Mouse (Mus musculus) heart, postnatal 0 days (tissue): ENCODE data around the gene Yjefn3. TPM values are rescaled to one million over a fixed set of nuclear protein-coding genes. Genes with fewer than 3 reads are reported as not detected.
A peak's percentile ranks its signal among the peaks of the same experiment; 100 is the strongest.

Source experiments
- ATAC-seq: fragments of 200-750 bp; cut with Nextera tagmentation; 2 replicates; pipeline ENCODE4 v1.8.0; 2017; ENCODE audit warnings: low read depth, moderate number of reproducible peaks, moderate library complexity; ENCODE audit not compliant: insufficient read depth
- DNase-seq: peaks from one replicate; pipeline ENCODE4 v3.0.0-alpha.2; 2016; ENCODE audit warnings: low spot score
- H3K27ac ChIP-seq: fragments of 300-500 bp; sonication (generic); 2 replicates; pipeline ENCODE4 v1.5.1; 2014; ENCODE audit warnings: low read depth, mild to moderate bottlenecking
- H3K27me3 ChIP-seq: fragments of 300-500 bp; sonication (generic); 2 replicates; pipeline ENCODE4 v1.6.1; 2014; ENCODE audit warnings: low read length, mixed read lengths; ENCODE audit not compliant: control insufficient read depth, insufficient read depth
- H3K36me3 ChIP-seq: fragments of 300-500 bp; sonication (generic); replicated peaks from 2 replicates; pipeline ENCODE4 v1.6.1; 2014; ENCODE audit warnings: low read length, mixed read lengths; ENCODE audit not compliant: control insufficient read depth, insufficient read depth
- H3K4me1 ChIP-seq: fragments of 300-500 bp; sonication (generic); 2 replicates; pipeline ENCODE4 v1.6.1; 2014; ENCODE audit warnings: antibody characterized with exemption; ENCODE audit not compliant: control insufficient read depth, insufficient read depth
- H3K4me2 ChIP-seq: fragments of 300-500 bp; sonication (generic); 2 replicates; pipeline ENCODE4 v1.6.1; 2014; ENCODE audit warnings: low read depth, mild to moderate bottlenecking, low read length, moderate library complexity
- H3K4me3 ChIP-seq: fragments of 300-500 bp; sonication (generic); 2 replicates; pipeline ENCODE4 v1.5.1; 2014; ENCODE audit warnings: low read depth, low read length
- H3K9ac ChIP-seq: fragments of 300-500 bp; sonication (generic); replicated peaks from 2 replicates; pipeline ENCODE4 v1.6.1; 2014; ENCODE audit warnings: low read depth, low read length, mixed read lengths
- H3K9me3 ChIP-seq: fragments of 300-500 bp; sonication (generic); replicated peaks from 2 replicates; pipeline ENCODE4 v1.6.1; 2016; ENCODE audit warnings: low read length; ENCODE audit not compliant: control insufficient read depth
- CTCF ChIP-seq: IDR thresholded peaks from 2 replicates; pipeline ENCODE4 v1.5.1; 2016; ENCODE audit warnings: antibody characterized with exemption, control low read depth, low read depth
- EP300 ChIP-seq: IDR thresholded peaks from 2 replicates; pipeline ENCODE4 v1.6.1; 2016; ENCODE audit warnings: antibody characterized with exemption, low read depth
- WGBS: fragments of 180-500 bp; shearing (Covaris S2); extraction: QIAGEN DNeasy Blood & Tissue Kit; methylation state at CpG from one replicate; pipeline ENCODE4 v1.1.7; 2014; 5-methylcytosine and 5-hydroxymethylcytosine counted together
- polyA plus RNA-seq: library from polyadenylated mRNA; unstranded; fragments of >200 nt; fragmentation: Nextera tagmentation; extraction: Ambion mirVana; gene quantifications from 2 replicates; pipeline ENCODE4 v1.2.1, GENCODE M21; 2015
- total RNA-seq: library from RNA; depleted of rRNA; stranded (reverse); fragments of >200 nt; gene quantifications from 2 replicates; pipeline ENCODE4 v1.2.3, GENCODE M21; 2014; ENCODE audit warnings: low replicate concordance

The Yjefn3 gene
- total and polyA plus RNA-seq, 2 experiments from 2014 or later = 1.2 to 13.9 TPM

DNA sequence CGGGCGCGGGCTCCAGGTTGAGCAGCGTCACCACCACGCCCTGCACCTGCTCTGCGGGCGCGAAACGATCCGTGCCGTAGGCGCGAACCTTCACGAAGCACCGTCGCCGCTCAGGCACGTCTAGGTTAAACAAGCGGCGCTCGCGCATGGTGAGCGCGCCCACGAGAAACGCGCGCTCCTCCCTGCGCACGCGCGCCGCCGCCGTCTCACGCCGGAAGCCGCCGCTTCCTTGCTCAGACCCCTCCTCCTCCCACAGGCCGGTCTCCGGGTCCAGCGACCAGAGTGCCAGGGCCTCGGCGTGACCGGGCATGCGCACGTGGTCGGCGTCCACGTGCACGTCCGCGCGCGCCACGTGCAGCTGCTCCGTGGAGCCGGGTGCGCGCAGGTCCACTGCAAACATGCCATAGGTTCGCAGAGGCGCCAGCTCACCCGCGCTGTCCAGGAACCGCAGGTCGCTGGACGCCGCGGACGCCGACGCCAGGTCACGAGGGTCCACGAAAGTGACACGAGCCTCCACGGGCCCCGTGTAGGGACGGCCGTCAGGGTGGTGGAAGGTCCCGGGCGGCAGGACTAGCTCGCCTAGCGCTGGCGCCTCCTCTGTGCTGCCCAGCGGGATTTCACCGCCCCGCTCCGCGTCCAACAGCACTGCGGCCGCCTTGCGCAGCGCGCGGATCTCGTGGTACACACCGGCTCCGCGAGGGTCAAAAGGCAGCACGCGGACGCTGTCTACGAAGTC, 20.3 kb downstream of the Yjefn3 start:
- ATAC-seq (peak; percentile 55; the same call in 1 of the 2 replicates), DNase-seq (no peak)
- H3K4me2 ChIP-seq = peak overlapping the region; percentile 55
- no peak for TF ChIP-seq EP300
- TF ChIP-seq CTCF = no peak
- WGBS = 10% methylated on average over 103 of the region's 103 CpGs
- no peak overlapping the region for H3K9ac ChIP-seq
- no peak overlapping the region for H3K27ac ChIP-seq
- peaks cover 82% of the 10 kb centered on the region for H3K27me3 ChIP-seq
- no peaks in the 10 kb centered on the region for H3K9me3 ChIP-seq
- 0 out of 2 replicates have a peak, but pooled peaks cover 8% of the 10 kb centered on the region for H3K4me1 ChIP-seq
- H3K36me3 ChIP-seq = no peaks in the 10 kb centered on the region
- H3K4me3 ChIP-seq = peak overlapping the region; percentile 45

DNA sequence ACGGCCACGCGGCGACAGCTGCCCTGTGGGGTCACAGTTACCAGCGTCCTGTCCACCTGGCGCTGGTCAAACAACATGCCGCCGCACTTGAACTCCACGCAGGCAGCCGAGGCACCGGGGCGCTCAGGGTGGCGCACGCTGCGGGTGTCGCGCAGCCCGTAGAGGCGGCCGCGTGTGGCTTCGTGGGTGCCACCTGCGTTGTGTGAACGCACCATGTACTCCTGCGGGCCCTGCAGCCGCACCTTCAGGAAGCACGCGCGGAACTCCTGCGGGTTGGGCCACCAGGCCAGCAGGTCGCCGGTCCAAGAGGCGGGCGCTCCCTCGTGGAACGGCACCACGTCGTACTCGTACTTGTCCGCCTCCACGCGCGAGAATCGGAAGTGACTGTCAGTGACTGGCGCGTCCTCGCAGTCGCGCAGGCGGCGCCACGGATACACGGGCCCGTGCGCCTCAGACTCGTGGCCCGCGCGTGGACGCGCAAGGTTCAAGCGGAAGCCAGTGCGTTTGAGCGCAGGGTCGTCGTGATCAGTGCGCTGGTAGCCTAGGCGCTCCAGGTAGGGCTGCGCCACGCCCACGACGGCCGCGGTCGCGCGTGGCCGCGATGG, 21.1 kb downstream of the Yjefn3 start:
- Histone ChIP-seq H3K36me3 (no peaks in the 10 kb centered on the region), H3K4me1 (0 out of 2 replicates have a peak, but pooled peaks cover 8% of the 10 kb centered on the region), H3K9ac (no peak overlapping the region), H3K4me3 (peak overlapping the region; percentile 45), H3K9me3 (no peaks in the 10 kb centered on the region), H3K27ac (no peak overlapping the region), H3K27me3 (peaks cover 74% of the 10 kb centered on the region), H3K4me2 (peak overlapping the region; percentile 55)
- ATAC-seq = no peak
- no peak for TF ChIP-seq EP300
- no peak for TF ChIP-seq CTCF
- 23% methylated on average over 71 of the region's 79 CpGs for whole genome bisulfite sequencing
- DNase-seq = no peak

DNA sequence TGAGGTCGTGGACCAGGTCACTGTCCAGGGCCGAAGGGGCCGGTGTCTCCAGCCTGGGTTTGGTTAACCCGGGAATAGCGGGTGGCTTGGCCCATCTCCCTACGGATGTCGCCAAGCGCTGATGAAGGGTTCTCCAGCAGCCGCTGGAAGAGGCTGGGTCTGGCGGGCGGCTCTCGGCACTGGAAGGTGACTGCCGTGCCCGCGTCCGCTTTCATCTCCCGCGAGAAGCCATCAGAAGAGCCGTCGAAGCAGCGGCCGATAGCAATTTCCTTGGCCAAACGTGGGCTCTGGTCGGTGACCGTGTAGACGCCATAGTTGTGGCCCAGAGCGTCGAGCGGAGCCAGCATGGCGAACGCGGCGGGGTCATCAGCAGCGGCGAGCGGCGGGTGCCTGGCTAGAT, 21.7 kb downstream of the Yjefn3 start:
- no peak overlapping the region for H3K4me2 ChIP-seq
- H3K4me1 ChIP-seq = 0 out of 2 replicates have a peak, but pooled peaks cover 8% of the 10 kb centered on the region
- no peak for DNase-seq
- no peak overlapping the region for H3K9ac ChIP-seq
- H3K36me3 ChIP-seq = no peaks in the 10 kb centered on the region
- H3K4me3 ChIP-seq = peak overlapping the region; percentile 45
- H3K27ac ChIP-seq = no peak overlapping the region
- H3K27me3 ChIP-seq = peaks cover 69% of the 10 kb centered on the region
- no peaks in the 10 kb centered on the region for H3K9me3 ChIP-seq
- 15% methylated on average over 37 of the region's 37 CpGs for WGBS
- no peak for ATAC-seq
- TF ChIP-seq CTCF (no peak), EP300 (no peak)

DNA sequence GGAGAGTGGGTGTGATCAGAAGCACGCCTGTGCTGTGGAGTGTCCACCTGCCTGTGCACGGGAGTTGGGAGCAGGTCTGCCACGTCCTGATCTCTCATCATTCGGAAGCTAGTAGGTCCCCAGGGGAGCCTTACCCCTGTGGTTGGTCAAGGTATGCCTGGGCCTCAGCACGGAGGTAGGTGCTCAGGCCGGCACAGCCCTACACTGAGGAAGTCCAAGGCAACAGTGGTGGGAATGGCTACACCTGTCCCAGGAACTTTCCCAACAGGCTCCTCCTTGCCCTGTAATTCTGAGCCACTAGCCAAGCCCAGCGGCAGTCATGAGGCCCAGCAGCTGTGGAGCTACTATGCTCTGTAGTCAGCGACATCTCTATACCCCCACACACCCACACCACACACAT, 22.8 kb downstream of the Yjefn3 start:
- Histone ChIP-seq H3K4me3 (no peak overlapping the region), H3K4me2 (no peak overlapping the region), H3K9me3 (no peaks in the 10 kb centered on the region), H3K36me3 (no peaks in the 10 kb centered on the region), H3K4me1 (0 out of 2 replicates have a peak, but pooled peaks cover 8% of the 10 kb centered on the region), H3K27ac (no peak overlapping the region), H3K9ac (no peak overlapping the region), H3K27me3 (peaks cover 57% of the 10 kb centered on the region)
- no peak for TF ChIP-seq CTCF
- WGBS = 70% methylated on average over 8 of the region's 8 CpGs
- no peak for ATAC-seq
- no peak for DNase-seq

DNA sequence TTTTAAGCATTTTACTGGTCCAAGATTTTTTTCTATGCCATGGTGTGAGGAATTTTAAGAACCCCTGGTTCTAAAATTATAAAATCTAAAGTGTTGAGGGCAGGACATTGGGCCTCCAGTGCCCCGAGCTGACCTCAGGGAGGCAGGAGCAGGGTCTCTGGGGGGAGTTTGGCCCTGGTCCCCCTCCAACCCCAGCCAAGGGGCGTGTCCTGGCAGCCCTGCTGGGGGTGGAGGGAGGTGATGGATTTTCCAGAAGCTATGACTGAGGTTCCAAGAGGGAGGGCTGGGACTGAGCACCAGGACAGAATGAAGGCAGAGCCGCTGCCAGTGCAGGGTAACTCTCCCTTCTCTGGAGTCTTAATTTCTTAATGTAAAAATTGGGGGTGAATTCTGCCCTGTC, 24.5 kb downstream of the Yjefn3 start:
- no peak overlapping the region for H3K4me3 ChIP-seq
- no peak overlapping the region for H3K27ac ChIP-seq
- H3K9me3 ChIP-seq = no peaks in the 10 kb centered on the region
- WGBS = 60% methylated on average over 3 of the region's 3 CpGs
- TF ChIP-seq EP300 = no peak
- TF ChIP-seq CTCF = no peak
- no peaks in the 10 kb centered on the region for H3K36me3 ChIP-seq
- H3K27me3 ChIP-seq = peaks cover 40% of the 10 kb centered on the region
- ATAC-seq (no peak), DNase-seq (no peak)
- 0 out of 2 replicates have a peak, but pooled peaks cover 8% of the 10 kb centered on the region for H3K4me1 ChIP-seq
- no peak overlapping the region for H3K9ac ChIP-seq
- no peak overlapping the region for H3K4me2 ChIP-seq
